Mouse (Mus musculus): ENCODE data around the gene Ormdl1. TPM values are rescaled to one million over a fixed set of nuclear protein-coding genes. Genes with fewer than 3 reads are reported as not detected.

The Ormdl1 gene
- total RNA-seq, 1 experiment: 35.1 TPM

DNA sequence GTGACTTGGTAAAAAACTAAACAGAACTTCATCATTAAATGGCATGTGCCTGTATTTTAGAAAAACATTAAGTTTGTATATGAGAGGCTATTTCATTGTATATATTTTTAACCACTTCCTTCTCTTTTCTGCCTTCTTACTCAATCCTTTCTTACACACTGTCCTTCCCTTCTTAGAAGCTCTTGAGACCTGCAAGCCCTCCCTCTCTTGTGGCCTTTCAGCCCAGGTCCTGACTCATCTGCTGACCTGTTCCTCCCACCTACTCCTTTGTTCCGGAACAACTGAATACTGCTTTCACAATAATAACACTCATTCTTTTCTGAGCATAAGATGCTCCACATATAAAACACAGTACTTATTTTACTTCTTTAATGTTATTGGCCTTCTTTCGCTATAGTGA, 44.2 kb downstream of the Ormdl1 start:
- Histone ChIP-seq H3K36me3 (ENCODE audit: control insufficient read depth, insufficient read depth, low read length, poor library complexity, severe bottlenecking) (no peaks in the 10 kb centered on the region), H3K27ac (ENCODE audit: insufficient read depth, low read depth, low read length, poor library complexity, severe bottlenecking) (no peak overlapping the region), H3K4me1 (ENCODE audit: control insufficient read depth in 2 of 2, insufficient read depth in 2 of 2, low read length in 2 of 2, poor library complexity in 1 of 2) (no peaks in the 10 kb centered on the region), H3K4me3 (ENCODE audit: insufficient read depth in 1 of 2, low read depth in 1 of 2, low read length in 2 of 2, poor library complexity in 1 of 2, severe bottlenecking in 1 of 2) (no peak overlapping the region), H3K9me3 (ENCODE audit: control insufficient read depth, insufficient read depth, low read depth, low read length) (no peaks in the 10 kb centered on the region), H3K9ac (ENCODE audit: insufficient read depth, low read depth, low read length, poor library complexity, severe bottlenecking) (no peak overlapping the region)
- in situ Hi-C loops (cut with MboI; ENCODE audit: low sequenced_read_pairs in 2 of 2, unreplicated experiment in 2 of 2): no loop called here
- TF ChIP-seq MAFK (IDR thresholded peaks at IDR 0.05; ENCODE audit: insufficient read depth, low read depth, low read length) (no peak), ZNF384 (IDR thresholded peaks at IDR 0.05; ENCODE audit: low read depth, low read length) (no peak), CHD2 (IDR thresholded peaks at IDR 0.05; ENCODE audit: low read depth, low read length) (no peak), HCFC1 (IDR thresholded peaks at IDR 0.05; ENCODE audit: borderline replicate concordance, insufficient read depth, low read length) (no peak), ZC3H11A (IDR thresholded peaks at IDR 0.05; ENCODE audit: borderline replicate concordance, low read depth, low read length) (no peak)
- DNase-seq (ENCODE audit: low read depth, low spot score): no peak

DNA sequence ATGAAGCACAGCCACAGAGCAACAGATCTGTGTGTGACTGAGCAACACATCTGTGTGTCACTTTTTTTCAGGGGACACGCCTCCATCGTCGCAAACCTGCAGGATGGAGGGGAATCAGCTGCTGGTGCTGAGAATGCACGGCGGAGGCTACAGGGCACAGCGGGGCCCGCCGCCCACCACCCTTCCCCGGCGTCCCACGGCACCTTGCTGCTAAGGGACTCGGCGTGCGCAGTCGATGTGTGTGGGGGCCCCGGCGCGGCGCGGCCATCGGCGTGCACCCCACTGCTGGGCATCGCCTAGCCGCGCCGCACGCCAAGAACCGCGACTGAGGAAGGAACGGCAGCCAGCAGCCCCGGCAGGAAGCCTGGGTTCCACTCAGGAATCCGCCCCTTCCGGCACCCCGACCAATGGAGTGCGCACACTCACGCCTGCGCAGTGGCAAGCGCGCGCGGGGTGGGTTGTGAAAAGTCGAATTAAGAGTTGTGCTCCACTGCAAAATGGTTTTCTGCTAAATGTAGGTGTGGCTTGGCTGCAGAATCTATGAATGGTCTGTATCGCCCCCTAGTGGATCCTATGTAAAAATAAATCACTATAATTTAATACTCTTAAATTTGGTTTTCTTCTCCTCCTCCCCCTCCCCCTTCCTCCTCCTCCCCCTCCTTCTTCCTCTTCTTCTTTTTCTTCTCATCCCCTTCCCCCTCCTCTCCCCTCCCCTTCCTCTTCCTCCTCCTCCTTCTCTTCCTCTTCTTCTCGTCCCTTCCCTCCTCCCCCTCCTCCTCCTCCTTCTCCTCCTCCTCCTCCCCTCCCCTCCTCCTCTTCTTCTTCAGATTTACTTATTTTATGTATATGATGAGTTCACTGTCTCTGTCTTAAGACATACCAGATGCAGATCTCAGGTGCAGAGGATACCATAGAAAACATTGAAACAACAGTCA, 55.7 kb downstream of the Ormdl1 start, which contains the start of the genes Asdurf, Gm28551 and Asnsd1:
Gene Asdurf (minus strand): TSS at position 293 of the 935 bp plus-strand sequence.
Gene Gm28551 (minus strand): TSS at position 341 of the 935 bp plus-strand sequence.
Gene Asnsd1 (minus strand): TSS at position 426 of the 935 bp plus-strand sequence.
- TF ChIP-seq CHD2 (IDR thresholded peaks at IDR 0.05; ENCODE audit: low read depth, low read length) (no peak), ZNF384 (IDR thresholded peaks at IDR 0.05; ENCODE audit: low read depth, low read length) (no peak), HCFC1 (IDR thresholded peaks at IDR 0.05; ENCODE audit: borderline replicate concordance, insufficient read depth, low read length) (0 out of 2 replicates have a peak, but pooled peaks have one; percentile 67), ZC3H11A (IDR thresholded peaks at IDR 0.05; ENCODE audit: borderline replicate concordance, low read depth, low read length) (peak; percentile 31; the same call in 1 of the 2 replicates), MAFK (IDR thresholded peaks at IDR 0.05; ENCODE audit: insufficient read depth, low read depth, low read length) (no peak)
- H3K4me3 ChIP-seq (ENCODE audit: insufficient read depth in 1 of 2, low read depth in 1 of 2, low read length in 2 of 2, poor library complexity in 1 of 2, severe bottlenecking in 1 of 2): peak within 1 kb of the TSS; percentile 86 to 92
- peaks cover 6% of the 10 kb centered on the region for H3K36me3 ChIP-seq (ENCODE audit: control insufficient read depth, insufficient read depth, low read length, poor library complexity, severe bottlenecking)
- peak; percentile 85 for DNase-seq (ENCODE audit: low read depth, low spot score)
- in situ Hi-C loops (cut with MboI; ENCODE audit: low sequenced_read_pairs in 2 of 2, unreplicated experiment in 2 of 2): no loop called here
- no peaks in the 10 kb centered on the region for H3K9me3 ChIP-seq (ENCODE audit: control insufficient read depth, insufficient read depth, low read depth, low read length)
- H3K4me1 ChIP-seq (ENCODE audit: control insufficient read depth in 2 of 2, insufficient read depth in 2 of 2, low read length in 2 of 2, poor library complexity in 1 of 2): no peaks in the 10 kb centered on the region
- H3K9ac ChIP-seq (ENCODE audit: insufficient read depth, low read depth, low read length, poor library complexity, severe bottlenecking): peak within 1 kb of the TSS; percentile 93
- H3K27ac ChIP-seq (ENCODE audit: insufficient read depth, low read depth, low read length, poor library complexity, severe bottlenecking): peak within 1 kb of the TSS; percentile 48; the same call in 1 of the 2 replicates

DNA sequence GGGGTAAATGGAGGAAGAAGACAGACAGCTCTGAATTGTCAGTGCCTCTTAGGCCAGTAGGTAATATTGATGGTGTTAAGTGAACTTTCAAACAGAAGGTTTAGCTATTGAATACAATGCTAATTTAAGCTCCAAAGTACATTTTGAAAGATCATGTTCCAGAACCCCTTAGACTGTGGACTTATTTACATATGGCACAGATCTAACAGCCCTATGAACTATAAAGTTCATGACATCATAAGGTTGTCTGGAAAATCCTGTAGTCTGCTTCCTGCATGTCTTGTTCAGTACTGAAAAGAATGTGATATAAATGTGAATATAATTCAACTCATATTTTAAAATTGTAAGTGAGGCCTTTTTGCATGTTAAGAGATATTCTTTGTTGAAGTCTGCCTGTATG, 62.1 kb downstream of the Ormdl1 start:
- TF ChIP-seq ZC3H11A (IDR thresholded peaks at IDR 0.05; ENCODE audit: borderline replicate concordance, low read depth, low read length) (no peak), HCFC1 (IDR thresholded peaks at IDR 0.05; ENCODE audit: borderline replicate concordance, insufficient read depth, low read length) (no peak), CHD2 (IDR thresholded peaks at IDR 0.05; ENCODE audit: low read depth, low read length) (no peak), MAFK (IDR thresholded peaks at IDR 0.05; ENCODE audit: insufficient read depth, low read depth, low read length) (no peak), ZNF384 (IDR thresholded peaks at IDR 0.05; ENCODE audit: low read depth, low read length) (no peak)
- Histone ChIP-seq H3K9me3 (ENCODE audit: control insufficient read depth, insufficient read depth, low read depth, low read length) (no peaks in the 10 kb centered on the region), H3K27ac (ENCODE audit: insufficient read depth, low read depth, low read length, poor library complexity, severe bottlenecking) (no peak overlapping the region), H3K4me1 (ENCODE audit: control insufficient read depth in 2 of 2, insufficient read depth in 2 of 2, low read length in 2 of 2, poor library complexity in 1 of 2) (no peaks in the 10 kb centered on the region), H3K36me3 (ENCODE audit: control insufficient read depth, insufficient read depth, low read length, poor library complexity, severe bottlenecking) (no peaks in the 10 kb centered on the region), H3K4me3 (ENCODE audit: insufficient read depth in 1 of 2, low read depth in 1 of 2, low read length in 2 of 2, poor library complexity in 1 of 2, severe bottlenecking in 1 of 2) (no peak overlapping the region), H3K9ac (ENCODE audit: insufficient read depth, low read depth, low read length, poor library complexity, severe bottlenecking) (no peak overlapping the region)
- in situ Hi-C loops (cut with MboI; ENCODE audit: low sequenced_read_pairs in 2 of 2, unreplicated experiment in 2 of 2): no loop called here
- no peak for DNase-seq (ENCODE audit: low read depth, low spot score)

Other genes with a start within 250 kb of the Ormdl1 start
- gene Mstn, start 235.5 kb upstream of the Ormdl1 start, total RNA-seq (2012; rRNA removed): not detected in 2 replicates
- gene 1700019A02Rik, start 109.5 kb upstream of the Ormdl1 start, total RNA-seq (2012; rRNA removed): 0.95 and 2.3 TPM in 2 replicates
- 14.1 and 15.2 TPM in 2 replicates for gene Pms1, start 77 bp upstream of the Ormdl1 start, total RNA-seq (2012; rRNA removed)
- 0.85 TPM in 1 of 2 replicates, not detected in the other for gene Gm28778, start within 50 bp of the Ormdl1 start, total RNA-seq (2012; rRNA removed)
- 8.1 and 10.0 TPM in 2 replicates for gene Osgepl1, start 16.5 kb downstream of the Ormdl1 start, total RNA-seq (2012; rRNA removed)
- gene Asdurf, start 55.5 kb downstream of the Ormdl1 start, total RNA-seq (2012; rRNA removed): not detected in 2 replicates
- gene Gm28551, start 55.6 kb downstream of the Ormdl1 start, total RNA-seq (2012; rRNA removed): 0.09 and 0.21 TPM in 2 replicates
- 36.3 and 48.9 TPM in 2 replicates for gene Asnsd1, start 55.7 kb downstream of the Ormdl1 start, total RNA-seq (2012; rRNA removed)